Mouse (Mus musculus): Measurements from ENCODE around the gene Spock1. TPM values are rescaled to one million over a fixed set of nuclear protein-coding genes. Genes with fewer than 3 reads are reported as not detected.

Gene Spock1
- polyA plus RNA-seq, 1 experiment from 2014 or later, result 0.93 TPM

- Histone ChIP-seq H3K9me3 (replicated peaks) (no peaks in the 10 kb centered on the region), H3K36me3 (no peaks in the 10 kb centered on the region), H3K4me3 (no peak overlapping the region), H3K4me1 (peaks cover 19% of the 10 kb centered on the region), H3K27me3 (ENCODE audit: low read depth, poor library complexity, severe bottlenecking) (peaks cover 13% of the 10 kb centered on the region), H3K27ac (no peak overlapping the region)
- DNase-seq (ENCODE audit: low spot score), result no peak
- 85% methylated on average over 4 of the region's 4 CpGs for WGBS
These were observed 245.6 kb downstream of the Spock1 start for GRCm38 (mm10) chr13:57662554-57662953.

GRCm38 (mm10) chr13:57660523-57660922, 247.6 kb downstream of the Spock1 start:
- no peak overlapping the region for H3K27ac ChIP-seq
- no peaks in the 10 kb centered on the region for H3K9me3 ChIP-seq (replicated peaks)

GRCm38 (mm10) chr13:57659872-57660271, 248.3 kb downstream of the Spock1 start:
- Histone ChIP-seq H3K4me3 (no peak overlapping the region), H3K27me3 (ENCODE audit: low read depth, poor library complexity, severe bottlenecking) (peaks cover 13% of the 10 kb centered on the region), H3K36me3 (no peaks in the 10 kb centered on the region), H3K4me1 (0 out of 2 replicates have a peak, but pooled peaks cover 11% of the 10 kb centered on the region), H3K9me3 (replicated peaks) (no peaks in the 10 kb centered on the region), H3K27ac (no peak overlapping the region)
- WGBS, result 84% methylated on average over 3 of the region's 3 CpGs
- DNase-seq (ENCODE audit: low spot score), result no peak

More at GRCm38 (mm10) chr13:57660523-57660922, 247.6 kb downstream of the Spock1 start:
- Histone ChIP-seq H3K27me3 (ENCODE audit: low read depth, poor library complexity, severe bottlenecking) (peaks cover 13% of the 10 kb centered on the region), H3K4me1 (0 out of 2 replicates have a peak, but pooled peaks cover 11% of the 10 kb centered on the region), H3K4me3 (no peak overlapping the region), H3K36me3 (no peaks in the 10 kb centered on the region)
- WGBS, result 93% methylated on average over 2 of the region's 2 CpGs
- DNase-seq (ENCODE audit: low spot score), result no peak

- no peak overlapping the region for H3K27ac ChIP-seq
- 0 out of 2 replicates have a peak, but pooled peaks cover 11% of the 10 kb centered on the region for H3K4me1 ChIP-seq
- 0 out of 2 replicates have a peak, but pooled peaks cover 4% of the 10 kb centered on the region for H3K27me3 ChIP-seq (ENCODE audit: low read depth, poor library complexity, severe bottlenecking)
- H3K9me3 ChIP-seq (replicated peaks), result no peaks in the 10 kb centered on the region
- DNase-seq (ENCODE audit: low spot score), result no peak
- WGBS, result 68% methylated on average over 8 of the region's 8 CpGs
- no peak overlapping the region for H3K4me3 ChIP-seq
- H3K36me3 ChIP-seq, result no peaks in the 10 kb centered on the region
These were observed 251.5 kb downstream of the Spock1 start for GRCm38 (mm10) chr13:57656606-57657005.

- DNase-seq (ENCODE audit: low spot score), result no peak
- 0 out of 2 replicates have a peak, but pooled peaks cover 4% of the 10 kb centered on the region for H3K27me3 ChIP-seq (ENCODE audit: low read depth, poor library complexity, severe bottlenecking)
- H3K36me3 ChIP-seq, result no peaks in the 10 kb centered on the region
- WGBS, result 90% methylated on average over 7 of the region's 7 CpGs
- H3K9me3 ChIP-seq (replicated peaks), result no peaks in the 10 kb centered on the region
- 0 out of 2 replicates have a peak, but pooled peaks cover 11% of the 10 kb centered on the region for H3K4me1 ChIP-seq
- H3K4me3 ChIP-seq, result no peak overlapping the region
- H3K27ac ChIP-seq, result no peak overlapping the region
These were observed 253.8 kb downstream of the Spock1 start for GRCm38 (mm10) chr13:57654362-57654761.

GRCm38 (mm10) chr13:57651236-57651635, 256.9 kb downstream of the Spock1 start:
- no peaks in the 10 kb centered on the region for H3K9me3 ChIP-seq (replicated peaks)
- no peak overlapping the region for H3K4me3 ChIP-seq
- DNase-seq (ENCODE audit: low spot score), result no peak
- H3K4me1 ChIP-seq, result no peaks in the 10 kb centered on the region
- no peaks in the 10 kb centered on the region for H3K27me3 ChIP-seq (ENCODE audit: low read depth, poor library complexity, severe bottlenecking)
- no peak overlapping the region for H3K27ac ChIP-seq
- H3K36me3 ChIP-seq, result no peaks in the 10 kb centered on the region
- WGBS, result 87% methylated on average over 4 of the region's 4 CpGs

GRCm38 (mm10) chr13:57648784-57649183, 259.3 kb downstream of the Spock1 start:
- Histone ChIP-seq H3K4me3 (no peak overlapping the region), H3K9me3 (replicated peaks) (no peaks in the 10 kb centered on the region), H3K4me1 (no peaks in the 10 kb centered on the region), H3K27ac (no peak overlapping the region), H3K36me3 (no peaks in the 10 kb centered on the region), H3K27me3 (ENCODE audit: low read depth, poor library complexity, severe bottlenecking) (no peaks in the 10 kb centered on the region)
- DNase-seq (ENCODE audit: low spot score), result no peak
- 79% methylated on average over 2 of the region's 2 CpGs for WGBS

- Histone ChIP-seq H3K4me1 (no peaks in the 10 kb centered on the region), H3K4me3 (no peak overlapping the region), H3K36me3 (no peaks in the 10 kb centered on the region), H3K27me3 (ENCODE audit: low read depth, poor library complexity, severe bottlenecking) (no peaks in the 10 kb centered on the region), H3K27ac (no peak overlapping the region), H3K9me3 (replicated peaks) (no peaks in the 10 kb centered on the region)
- 90% methylated on average over 4 of the region's 4 CpGs for WGBS
- no peak for DNase-seq (ENCODE audit: low spot score)
These were observed 260.7 kb downstream of the Spock1 start for GRCm38 (mm10) chr13:57647456-57647855.

GRCm38 (mm10) chr13:57643036-57643435, 265.1 kb downstream of the Spock1 start:
- Histone ChIP-seq H3K9me3 (replicated peaks) (no peaks in the 10 kb centered on the region), H3K27me3 (ENCODE audit: low read depth, poor library complexity, severe bottlenecking) (no peaks in the 10 kb centered on the region), H3K4me3 (no peak overlapping the region), H3K27ac (no peak overlapping the region), H3K36me3 (no peaks in the 10 kb centered on the region), H3K4me1 (no peaks in the 10 kb centered on the region)
- no peak for DNase-seq (ENCODE audit: low spot score)
- 91% methylated on average over 12 of the region's 12 CpGs for WGBS

GRCm38 (mm10) chr13:57641649-57642048, 266.5 kb downstream of the Spock1 start:
- Histone ChIP-seq H3K36me3 (no peaks in the 10 kb centered on the region), H3K4me1 (no peaks in the 10 kb centered on the region), H3K27me3 (ENCODE audit: low read depth, poor library complexity, severe bottlenecking) (no peaks in the 10 kb centered on the region), H3K4me3 (no peak overlapping the region), H3K27ac (no peak overlapping the region; the same call in 1 of the 2 replicates), H3K9me3 (replicated peaks) (no peaks in the 10 kb centered on the region)
- DNase-seq (ENCODE audit: low spot score), result no peak
- 91% methylated on average over 4 of the region's 4 CpGs for WGBS

- WGBS, result 88% methylated on average over 2 of the region's 2 CpGs
These were observed 267.2 kb downstream of the Spock1 start for GRCm38 (mm10) chr13:57640968-57641367.

GRCm38 (mm10) chr13:57638820-57639219, 269.3 kb downstream of the Spock1 start:
- H3K4me3 ChIP-seq, result no peak overlapping the region
- no peaks in the 10 kb centered on the region for H3K36me3 ChIP-seq
- H3K27ac ChIP-seq, result no peak overlapping the region
- H3K9me3 ChIP-seq (replicated peaks), result no peaks in the 10 kb centered on the region
- DNase-seq (ENCODE audit: low spot score), result no peak
- H3K4me1 ChIP-seq, result no peaks in the 10 kb centered on the region
- H3K27me3 ChIP-seq (ENCODE audit: low read depth, poor library complexity, severe bottlenecking), result no peaks in the 10 kb centered on the region
- 91% methylated on average over 5 of the region's 5 CpGs for WGBS

More at GRCm38 (mm10) chr13:57640968-57641367, 267.2 kb downstream of the Spock1 start:
- H3K4me3 ChIP-seq, result no peak overlapping the region
- no peak for DNase-seq (ENCODE audit: low spot score)
- no peaks in the 10 kb centered on the region for H3K4me1 ChIP-seq
- H3K36me3 ChIP-seq, result no peaks in the 10 kb centered on the region
- H3K27ac ChIP-seq, result no peak overlapping the region
- H3K9me3 ChIP-seq (replicated peaks), result no peaks in the 10 kb centered on the region
- H3K27me3 ChIP-seq (ENCODE audit: low read depth, poor library complexity, severe bottlenecking), result no peaks in the 10 kb centered on the region

GRCm38 (mm10) chr13:57637606-57638132, 270.5 kb downstream of the Spock1 start:
- Histone ChIP-seq H3K27ac (no peak overlapping the region), H3K4me3 (no peak overlapping the region), H3K36me3 (no peaks in the 10 kb centered on the region), H3K4me1 (0 out of 2 replicates have a peak, but pooled peaks cover 6% of the 10 kb centered on the region), H3K27me3 (ENCODE audit: low read depth, poor library complexity, severe bottlenecking) (no peaks in the 10 kb centered on the region), H3K9me3 (replicated peaks) (no peaks in the 10 kb centered on the region)
- WGBS, result 94% methylated on average over 15 of the region's 15 CpGs
- no peak for DNase-seq (ENCODE audit: low spot score)
